Comparison of ENCODE assay signal across 8 mouse cellular contexts in genomic region chr5:98180888-98181635, GRCm38 (mm10). TPM values are rescaled to one million over a fixed set of nuclear protein-coding genes. Genes with fewer than 3 reads are reported as not detected.
A peak's percentile ranks its signal among the peaks of the same experiment; 100 is the strongest.
DNase-seq lines count a peak whose midpoint lies in the region; ATAC-seq and TF ChIP-seq lines count a peak whose summit lies in the region.

No protein-coding gene starts in this region.

- peak overlapping the region; percentile 65 for H3K9ac ChIP-seq in forebrain, embryonic 15.5 days (replicated peaks)
- H3K9ac ChIP-seq in lung, postnatal 0 days (replicated peaks; ENCODE audit: low read depth): 0 out of 2 replicates have a peak overlapping the region, but pooled peaks have one; percentile 12

- no peak for TF ChIP-seq EP300 in lung, postnatal 0 days (IDR thresholded peaks at IDR 0.05)

- peak; percentile 18 to 42 for DNase-seq in kidney, postnatal 4 days
- DNase-seq in kidney, postnatal 25 days: no peak
- peak; percentile 74 to 81 for DNase-seq in cerebellum, adult 2 months
- peak; percentile 18 for DNase-seq in lung, postnatal 0 days (ENCODE audit: low spot score)
- no peak for DNase-seq in spleen, postnatal 14 days (ENCODE audit: low spot score in 2 of 2)
- no peak for DNase-seq in testis, postnatal 10 days (ENCODE audit: low spot score)

- peak; percentile 36 for ATAC-seq in forebrain, embryonic 15.5 days (replicated peaks)
- ATAC-seq in lung, postnatal 0 days: no peak
- ATAC-seq in granulocyte monocyte progenitor cell, adult 5-6 weeks (replicated peaks; ENCODE audit: poor library complexity, severe bottlenecking): no peak

- no peaks in the 10 kb centered on the region for H3K9me3 ChIP-seq in forebrain, embryonic 15.5 days
- no peaks in the 10 kb centered on the region for H3K9me3 ChIP-seq in lung, postnatal 0 days (ENCODE audit: low read length)

- under 1% methylated on average over 27 of the region's 27 CpGs for WGBS in cerebellum, adult 2 months
- under 1% methylated on average over 27 of the region's 27 CpGs for WGBS in forebrain, embryonic 15.5 days
- 1% methylated on average over 27 of the region's 27 CpGs for WGBS in lung, postnatal 0 days

- TF ChIP-seq CTCF in cerebellum, adult 2 months (IDR thresholded peaks at IDR 0.05; ENCODE audit: borderline replicate concordance, insufficient read depth, low read depth, low read length): no peak
- no peak for TF ChIP-seq CTCF in lung, postnatal 0 days (IDR thresholded peaks at IDR 0.05)

- H3K36me3 ChIP-seq in forebrain, embryonic 15.5 days: no peaks in the 10 kb centered on the region
- H3K36me3 ChIP-seq in lung, postnatal 0 days (ENCODE audit: insufficient read depth, low read length): no peaks in the 10 kb centered on the region

- peak overlapping the region; percentile 80 for H3K4me3 ChIP-seq in cerebellum, adult 2 months (replicated peaks; ENCODE audit: insufficient read depth, low read depth, low read length)
- peak overlapping the region; percentile 57 for H3K4me3 ChIP-seq in forebrain, embryonic 15.5 days
- H3K4me3 ChIP-seq in lung, postnatal 0 days (ENCODE audit: low read depth, low read length): peak overlapping the region; percentile 36

- peak overlapping the region; percentile 91 for H3K4me2 ChIP-seq in forebrain, embryonic 15.5 days (replicated peaks)
- peak overlapping the region; percentile 49 for H3K4me2 ChIP-seq in lung, postnatal 0 days (replicated peaks; ENCODE audit: low read depth, low read length)

- no peaks in the 10 kb centered on the region for H3K27me3 ChIP-seq in cerebellum, adult 2 months (ENCODE audit: control insufficient read depth, insufficient read depth, low read length)
- peaks cover 42% of the 10 kb centered on the region for H3K27me3 ChIP-seq in forebrain, embryonic 15.5 days
- peaks cover 41% of the 10 kb centered on the region; the same call in 1 of the 2 replicates for H3K27me3 ChIP-seq in lung, postnatal 0 days (replicated peaks; ENCODE audit: insufficient read depth, low read length)

- no peaks in the 10 kb centered on the region for H3K4me1 ChIP-seq in cerebellum, adult 2 months (ENCODE audit: control insufficient read depth, insufficient read depth, low read length)
- H3K4me1 ChIP-seq in forebrain, embryonic 15.5 days: peaks cover 47% of the 10 kb centered on the region
- 0 out of 2 replicates have a peak, but pooled peaks cover under 1% of the 10 kb centered on the region for H3K4me1 ChIP-seq in lung, postnatal 0 days (ENCODE audit: insufficient read depth, low read depth, low read length)

- peak overlapping the region; percentile 76 for H3K27ac ChIP-seq in cerebellum, adult 2 months (ENCODE audit: insufficient read depth, low read length)
- H3K27ac ChIP-seq in forebrain, embryonic 15.5 days (replicated peaks): peak overlapping the region; percentile 88
- H3K27ac ChIP-seq in lung, postnatal 0 days (ENCODE audit: low read length): 0 out of 2 replicates have a peak overlapping the region, but pooled peaks have one; percentile 5

- TF ChIP-seq POLR2A in cerebellum, adult 2 months (IDR thresholded peaks at IDR 0.05; ENCODE audit: borderline replicate concordance, insufficient read depth, low read length): no peak

RNA-seq across cellular contexts. Expression of gene Prdm8, which starts 14.1 kb away (rescaled TPM):
- 11.1 and 15.5 TPM in 2 replicates for polyA plus RNA-seq in cerebellum, adult 2 months (2012; rRNA removed)
- polyA plus RNA-seq in forebrain, embryonic 15.5 days (2015; fragmentation: Nextera tagmentation; extraction: Ambion mirVana): 7.9 and 8.7 TPM in 2 replicates
- polyA plus RNA-seq in lung, postnatal 0 days (2015; fragmentation: Nextera tagmentation; extraction: Ambion mirVana): 0.99 and 2.3 TPM in 2 replicates
- not detected in 2 replicates for total RNA-seq in granulocyte monocyte progenitor cell, adult 5-6 weeks (2014; fragmentation: Nextera tagmentation)
- total RNA-seq in granulocyte monocyte progenitor cell, adult 5-6 weeks (2017): not detected in 2 replicates

Comparison
In these comparisons a context has a peak if more than half of its experiments do, and no peak if none do; other contexts are left out.
1. DNase-seq: peak in kidney, postnatal 4 days (2 of 2), cerebellum, adult 2 months (2 of 2) and lung, postnatal 0 days (single experiment); none in kidney, postnatal 25 days (0 of 2), spleen, postnatal 14 days (0 of 2) and testis, postnatal 10 days (single experiment).
2. H3K27ac ChIP-seq: peak in every context shown above with its lines; median percentile 88 in forebrain, embryonic 15.5 days; 76 in cerebellum, adult 2 months; 5 in lung, postnatal 0 days.
3. Peak in every context shown above with its lines, with median percentiles within 50 percentile points of each other: H3K4me3 ChIP-seq.